Mouse (Mus musculus) cortical plate, adult 2 months (tissue): ENCODE results near the gene Col16a1.

Source experiments
- CTCF ChIP-seq: fragments of 200-500 bp; IDR thresholded peaks from 2 replicates; pipeline ENCODE4 v1.5.1; 2011; ENCODE audit warnings: mild to moderate bottlenecking, control low read depth, low read length; ENCODE audit not compliant: insufficient read depth; ENCODE audit errors: extremely low read depth
- POLR2A ChIP-seq: fragments of 200-500 bp; IDR thresholded peaks from 2 replicates; pipeline ENCODE4 v1.6.1; 2011; ENCODE audit warnings: mild to moderate bottlenecking, low read length, control low read depth; ENCODE audit not compliant: insufficient read depth; ENCODE audit errors: extremely low read depth

DNA sequence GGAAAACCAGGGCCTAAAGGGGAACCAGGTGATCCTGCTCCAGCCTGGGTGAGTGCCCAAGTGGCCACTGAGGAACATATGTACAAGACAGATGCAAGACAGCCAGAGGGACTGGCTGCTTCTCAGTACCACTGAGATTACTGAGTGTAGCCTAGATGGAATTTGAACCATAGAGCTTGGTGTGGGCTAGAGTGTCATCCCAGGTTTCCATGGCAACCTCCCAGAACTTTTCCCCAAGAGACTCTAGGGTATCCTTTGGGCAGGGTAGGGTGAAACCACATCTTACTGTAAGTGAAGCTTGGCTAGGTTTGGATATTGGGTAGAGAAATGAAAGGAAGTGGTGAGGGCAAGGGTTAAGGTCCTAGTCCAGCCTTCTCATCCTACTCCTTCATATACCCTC, 13.3 kb downstream of the Col16a1 start:
- TF ChIP-seq POLR2A (no peak), CTCF (no peak)
